14 mouse cellular contexts compared by ENCODE assay signal in the genomic region with DNA sequence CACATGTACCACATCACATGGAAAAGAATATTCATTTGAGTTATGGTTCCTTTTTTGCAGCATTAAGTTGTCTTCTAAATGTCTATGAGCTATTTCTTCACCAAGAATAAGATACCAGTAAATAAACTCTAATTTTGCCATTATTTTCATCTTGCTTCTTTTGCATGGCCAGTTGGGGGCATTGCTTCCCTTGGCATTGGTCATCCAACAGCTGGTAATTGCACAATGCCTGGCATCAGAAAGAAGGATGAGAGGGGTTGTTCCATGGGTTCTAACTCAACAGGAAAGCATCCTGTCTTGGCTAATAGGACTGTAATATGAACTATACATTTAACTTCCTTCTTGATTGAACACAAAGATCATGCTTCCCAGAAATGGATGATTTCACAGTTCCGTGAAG.
DNase-seq lines count a peak whose midpoint lies in the region; ATAC-seq and TF ChIP-seq lines count a peak whose summit lies in the region.
"Had no signal": no experiment of that assay in that cellular context is flagged by ENCODE, and none has a peak within 500 bp of the region (broad histone marks: within the 10 kb centered on the region; RNA-seq: fewer than 3 reads in every experiment).

No protein-coding gene starts in this region.

- H3K27ac ChIP-seq in heart, postnatal 0 days (ENCODE audit: low read depth) = no peak overlapping the region
- H3K27ac ChIP-seq in liver, adult 2 months (replicated peaks; ENCODE audit: insufficient read depth, low read depth, low read length) = no peak overlapping the region
- H3K27ac ChIP-seq in liver, embryonic 12.5 days = no peak overlapping the region
- H3K27ac ChIP-seq: embryonic facial prominence, embryonic 12.5 days; midbrain, embryonic 10.5 days; stomach, embryonic 15.5 days had no signal

- no peak overlapping the region for H3K4me2 ChIP-seq in heart, postnatal 0 days (ENCODE audit: low read depth, low read length)
- H3K4me2 ChIP-seq in liver, embryonic 12.5 days = no peak overlapping the region
- H3K4me2 ChIP-seq: embryonic facial prominence, embryonic 12.5 days; stomach, embryonic 15.5 days had no signal

- 92% methylated on average over 1 of the region's 1 CpGs for WGBS in heart, postnatal 0 days
- 93% methylated on average over 1 of the region's 1 CpGs for WGBS in liver, adult 2 months
- WGBS in liver, embryonic 12.5 days (ENCODE audit: insufficient replicate concordance) = 78% methylated on average over 1 of the region's 1 CpGs

- H3K9ac ChIP-seq in heart, postnatal 0 days (replicated peaks; ENCODE audit: low read depth, low read length) = no peak overlapping the region
- no peak overlapping the region for H3K9ac ChIP-seq in liver, adult 2 months (ENCODE audit: low read depth, low read length)
- no peak overlapping the region for H3K9ac ChIP-seq in liver, embryonic 12.5 days
- H3K9ac ChIP-seq: embryonic facial prominence, embryonic 12.5 days; stomach, embryonic 15.5 days had no signal

- TF ChIP-seq EP300 in heart, postnatal 0 days (IDR thresholded peaks at IDR 0.05; ENCODE audit: low read depth) = no peak

- peaks cover 3% of the 10 kb centered on the region; the same call in 1 of the 2 replicates for H3K4me1 ChIP-seq in heart, postnatal 0 days (ENCODE audit: control insufficient read depth, insufficient read depth)
- H3K4me1 ChIP-seq in liver, adult 2 months (ENCODE audit: control insufficient read depth, insufficient read depth, low read length) = no peaks in the 10 kb centered on the region
- peaks cover 6% of the 10 kb centered on the region; the same call in 1 of the 2 replicates for H3K4me1 ChIP-seq in liver, embryonic 12.5 days
- H3K4me1 ChIP-seq: embryonic facial prominence, embryonic 12.5 days; stomach, embryonic 15.5 days had no signal

- no peak overlapping the region for H3K4me3 ChIP-seq in heart, postnatal 0 days (ENCODE audit: low read depth, low read length)
- H3K4me3 ChIP-seq in liver, adult 2 months (ENCODE audit: insufficient read depth, low read depth, low read length) = no peak overlapping the region
- H3K4me3 ChIP-seq in liver, embryonic 12.5 days = no peak overlapping the region
- H3K4me3 ChIP-seq: embryonic facial prominence, embryonic 12.5 days; midbrain, embryonic 10.5 days; stomach, embryonic 15.5 days had no signal

- DNase-seq in heart, postnatal 0 days (ENCODE audit: low spot score) = peak; percentile 13
- DNase-seq in heart, postnatal 36 days = no peak
- peak; percentile 34 for DNase-seq in liver, adult 2 months (ENCODE audit: extremely low read depth, low read depth, low spot score)
- DNase-seq in Muller cell, postnatal 12 days (ENCODE audit: inconsistent ontology term) = peak; percentile 25
- peak; percentile 37 for DNase-seq in brain, embryonic 14.5 days (ENCODE audit: low read depth)
- DNase-seq in urinary bladder, adult 18-20 months (ENCODE audit: low spot score in 2 of 2) = no peak
- DNase-seq: gastrocnemius, postnatal 14 days; lung, adult 2 months; thymus, postnatal 36 days had no signal

- no peaks in the 10 kb centered on the region for H3K79me2 ChIP-seq in liver, adult 2 months (ENCODE audit: control insufficient read depth, insufficient read depth, low read length)

- H3K9me3 ChIP-seq in heart, postnatal 0 days (replicated peaks; ENCODE audit: control insufficient read depth, low read length) = no peaks in the 10 kb centered on the region
- H3K9me3 ChIP-seq in liver, embryonic 12.5 days (replicated peaks) = no peaks in the 10 kb centered on the region
- H3K9me3 ChIP-seq: embryonic facial prominence, embryonic 12.5 days; midbrain, embryonic 10.5 days; stomach, embryonic 15.5 days had no signal

- TF ChIP-seq CTCF in heart, postnatal 0 days (IDR thresholded peaks at IDR 0.05; ENCODE audit: low read depth) = peak; percentile 47
- peak; percentile 34 for TF ChIP-seq CTCF in liver, adult 2 months (IDR thresholded peaks at IDR 0.05; ENCODE audit: low read depth, low read length)
- no peak; the same call in 1 of the 2 replicates for TF ChIP-seq CTCF in brain, embryonic 14.5 days (IDR thresholded peaks at IDR 0.05; ENCODE audit: borderline replicate concordance, extremely low read depth, insufficient read depth, insufficient read length)

- intact Hi-C loops in heart, postnatal 36 days (cut with DNase I) = no loop called here

- H3K36me3 ChIP-seq in heart, postnatal 0 days (replicated peaks; ENCODE audit: control insufficient read depth, insufficient read depth, low read length) = no peaks in the 10 kb centered on the region
- no peaks in the 10 kb centered on the region for H3K36me3 ChIP-seq in liver, adult 2 months (ENCODE audit: control insufficient read depth, insufficient read depth, low read length)
- no peaks in the 10 kb centered on the region for H3K36me3 ChIP-seq in liver, embryonic 12.5 days
- H3K36me3 ChIP-seq: embryonic facial prominence, embryonic 12.5 days; midbrain, embryonic 10.5 days; stomach, embryonic 15.5 days had no signal

- no peak for ATAC-seq in heart, postnatal 0 days (ENCODE audit: insufficient read depth, low read depth)
- no peak for ATAC-seq in liver, embryonic 12.5 days
- ATAC-seq: inflammation-experienced regulatory T-cells, adult 6 months had no signal

- no peak for TF ChIP-seq POLR2A in liver, adult 2 months (IDR thresholded peaks at IDR 0.05; ENCODE audit: extremely low read depth, insufficient read depth, low read length)
- no peak for TF ChIP-seq POLR2A in brain, embryonic 14.5 days (IDR thresholded peaks at IDR 0.05; ENCODE audit: borderline replicate concordance, extremely low read depth, insufficient read depth, insufficient read length, poor library complexity, severe bottlenecking)

- H3K27me3 ChIP-seq in heart, postnatal 0 days (ENCODE audit: control insufficient read depth, insufficient read depth, low read length) = no peaks in the 10 kb centered on the region
- no peaks in the 10 kb centered on the region for H3K27me3 ChIP-seq in liver, adult 2 months (ENCODE audit: control insufficient read depth, insufficient read depth, low read length)
- H3K27me3 ChIP-seq in liver, embryonic 12.5 days (replicated peaks) = no peaks in the 10 kb centered on the region
- H3K27me3 ChIP-seq: embryonic facial prominence, embryonic 12.5 days; stomach, embryonic 15.5 days had no signal

Comparison
In these comparisons a context has a peak if more than half of its experiments do, and no peak if none do; other contexts are left out.
1. DNase-seq: peak in heart, postnatal 0 days (single experiment), liver, adult 2 months (single experiment), Muller cell, postnatal 12 days (single experiment) and brain, embryonic 14.5 days (single experiment); none in heart, postnatal 36 days (0 of 2) and urinary bladder, adult 18-20 months (0 of 2).